ENCODE assay signal across 8 mouse cellular contexts in the genomic region with DNA sequence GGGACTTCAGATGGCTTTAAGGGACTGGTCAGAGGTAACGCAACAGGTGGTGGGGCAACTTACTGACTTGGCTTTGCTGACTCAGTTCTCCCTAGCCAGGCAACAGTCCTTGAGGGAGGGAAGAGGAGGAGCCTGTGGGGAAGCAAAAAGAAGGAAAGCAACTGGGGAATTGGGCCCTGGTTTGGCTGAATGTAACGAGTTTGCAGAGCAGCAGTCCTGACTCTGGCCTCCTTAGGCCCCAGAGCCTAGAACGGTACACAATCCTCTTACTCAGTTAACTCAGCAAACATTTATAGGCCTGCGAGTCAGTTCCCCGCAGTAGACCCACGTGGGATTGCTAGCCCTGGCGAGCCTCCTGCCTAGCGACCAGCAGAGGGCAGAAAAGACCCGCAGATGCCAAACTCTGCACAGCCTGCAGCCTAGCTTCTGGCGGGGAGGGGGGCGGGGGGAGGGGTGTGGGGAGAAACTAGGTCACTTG. TPM values are rescaled to one million over a fixed set of nuclear protein-coding genes. Genes with fewer than 3 reads are reported as not detected.
DNase-seq lines count a peak whose midpoint lies in the region; ATAC-seq and TF ChIP-seq lines count a peak whose summit lies in the region.

No protein-coding gene starts in this region.

- 0 out of 2 replicates have a peak, but pooled peaks cover 3% of the 10 kb centered on the region for H3K27me3 ChIP-seq in intestine, embryonic 14.5 days (replicated peaks; ENCODE audit: control insufficient read depth, insufficient read depth, low read length)

- ATAC-seq in activated CD4-positive, CD25-positive, alpha-beta regulatory T cell, adult 4 months, result peak; percentile 79
- ATAC-seq in intestine, embryonic 14.5 days (replicated peaks; ENCODE audit: low FRiP score, low TSS enrichment, low read depth), result peak; percentile 90

- H3K4me3 ChIP-seq in cortical plate, adult 2 months (ENCODE audit: insufficient read depth, low read length), result no peak overlapping the region
- no peak overlapping the region for H3K4me3 ChIP-seq in intestine, embryonic 14.5 days (ENCODE audit: low read depth, low read length)

- H3K4me1 ChIP-seq in cortical plate, adult 2 months (ENCODE audit: control insufficient read depth, insufficient read depth, low read length), result peaks cover 2% of the 10 kb centered on the region; the same call in 1 of the 2 replicates
- H3K4me1 ChIP-seq in intestine, embryonic 14.5 days (replicated peaks; ENCODE audit: control insufficient read depth, insufficient read depth, low read length), result no peaks in the 10 kb centered on the region

- H3K9me3 ChIP-seq in intestine, embryonic 14.5 days (ENCODE audit: control insufficient read depth, low read length), result no peaks in the 10 kb centered on the region

- intact Hi-C loops in gastrocnemius, postnatal 14 days (cut with DNase I; ENCODE audit: low total_unique reads), result loop anchor here (2.0 kb wide), 1 partner anchor 106 kb away; no protein-coding TSS in a partner anchor
- intact Hi-C loops in left cerebral cortex, postnatal 14 days (cut with DNase I), result loop anchor here (1.0 to 10.0 kb wide), 2 partner anchors 109 to 122 kb away; partner anchors contain the start of genes A630076J17Rik and Prok1

- H3K9ac ChIP-seq in intestine, embryonic 14.5 days (ENCODE audit: low read length), result 0 out of 2 replicates have a peak overlapping the region, but pooled peaks have one; percentile 25

- TF ChIP-seq POLR2A in cortical plate, adult 2 months (IDR thresholded peaks at IDR 0.05; ENCODE audit: extremely low read depth, insufficient read depth, low read length), result no peak

- H3K4me2 ChIP-seq in intestine, embryonic 14.5 days (ENCODE audit: low read length), result peak overlapping the region; percentile 7; the same call in 1 of the 2 replicates

- WGBS in intestine, embryonic 14.5 days, result 1% methylated on average over 11 of the region's 11 CpGs

- peak; percentile 67 for TF ChIP-seq CTCF in cortical plate, adult 2 months (IDR thresholded peaks at IDR 0.05; ENCODE audit: extremely low read depth, insufficient read depth, low read length)

- no peak overlapping the region for H3K27ac ChIP-seq in cortical plate, adult 2 months (ENCODE audit: insufficient read depth, low read length)
- H3K27ac ChIP-seq in intestine, embryonic 14.5 days (ENCODE audit: low read depth), result no peak overlapping the region

- peak; percentile 88 for DNase-seq in gastrocnemius, postnatal 14 days
- DNase-seq in intestine, embryonic 14.5 days (ENCODE audit: low spot score), result peak; percentile 77
- peak; percentile 88 to 90 for DNase-seq in left cerebral cortex, postnatal 14 days (ENCODE audit: low spot score in 2 of 2)
- DNase-seq in mesoderm, embryonic 11.5 days (ENCODE audit: low read depth, low spot score), result peak; percentile 80
- DNase-seq in right cerebral cortex, postnatal 25 days, result peak; percentile 86
- DNase-seq in c-Kit-positive CD71-positive TER-119-positive erythroid progenitor cells, embryonic 14.5 days (ENCODE audit: low spot score), result no peak

- no peaks in the 10 kb centered on the region for H3K36me3 ChIP-seq in intestine, embryonic 14.5 days (ENCODE audit: control insufficient read depth, insufficient read depth, low read length)

RNA-seq across cellular contexts. Expression of gene Rbm15, which starts 23.5 kb away (rescaled TPM):
- polyA plus RNA-seq in activated CD4-positive, CD25-positive, alpha-beta regulatory T cell, adult 4 months (2017; shearing (Covaris generic)), result 10 to 100 TPM; 13.2 to 19.5 TPM
- 6.4 and 6.9 TPM in 2 replicates for polyA plus RNA-seq in cortical plate, adult 2 months (2012; rRNA removed)
- total RNA-seq in gastrocnemius, postnatal 14 days (2021), result 10 to 100 TPM; 16.9 to 18.0 TPM
- 16.7 TPM in 2 replicates for polyA plus RNA-seq in intestine, embryonic 14.5 days (2014; fragmentation: Nextera tagmentation; extraction: Ambion mirVana)
- 10 to 100 TPM; 24.5 to 24.6 TPM for total RNA-seq in left cerebral cortex, postnatal 14 days (2021)
